Mouse (Mus musculus): ENCODE results near the gene Tgfbr1. TPM values are rescaled to one million over a fixed set of nuclear protein-coding genes. Genes with fewer than 3 reads are reported as not detected.

Tgfbr1 gene
- 30.7 and 31.7 TPM in 2 replicates for total RNA-seq (2012; rRNA removed)

DNA sequence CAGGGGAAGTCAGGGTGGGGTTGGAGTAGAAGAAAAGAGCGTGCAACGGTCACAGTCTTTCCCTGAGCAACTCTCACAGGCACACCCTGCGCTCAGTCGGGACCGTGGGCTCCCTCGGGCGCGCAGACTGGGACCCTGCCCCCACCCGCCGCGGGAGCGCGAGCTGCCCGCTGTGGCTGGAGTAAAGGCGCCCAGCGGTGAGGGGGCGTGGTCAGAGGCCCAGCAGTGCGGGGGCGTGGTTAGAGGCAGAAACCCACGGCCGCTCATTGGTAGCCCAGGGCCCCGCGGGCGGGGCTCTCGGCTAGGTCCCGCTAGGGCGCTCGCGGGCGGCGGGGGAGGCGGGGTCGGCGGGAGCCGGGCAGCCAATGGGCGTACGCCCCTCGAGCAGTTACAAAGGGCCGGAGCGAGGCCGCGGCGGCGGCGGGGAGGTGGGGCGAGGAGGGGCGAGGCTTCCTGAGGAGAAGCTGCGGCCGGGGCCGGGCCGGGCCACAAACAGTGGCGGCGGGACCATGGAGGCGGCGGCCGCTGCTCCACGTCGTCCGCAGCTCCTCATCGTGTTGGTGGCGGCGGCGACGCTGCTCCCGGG lies at the start of gene Tgfbr1:
Gene Tgfbr1 (plus strand): TSS at position 420 of the 586 bp plus-strand sequence.
- Histone ChIP-seq H3K4me3 (ENCODE audit: insufficient read depth in 1 of 2, low read depth in 1 of 2, low read length in 2 of 2, poor library complexity in 1 of 2, severe bottlenecking in 1 of 2) (peak within 1 kb of the TSS; percentile 77 to 89), H3K27ac (ENCODE audit: insufficient read depth, low read depth, low read length, poor library complexity, severe bottlenecking) (no peak within 1 kb of the TSS; the same call in 1 of the 2 replicates)
- in situ Hi-C loops (cut with MboI; ENCODE audit: low sequenced_read_pairs in 2 of 2, unreplicated experiment in 2 of 2): no loop called here

DNA sequence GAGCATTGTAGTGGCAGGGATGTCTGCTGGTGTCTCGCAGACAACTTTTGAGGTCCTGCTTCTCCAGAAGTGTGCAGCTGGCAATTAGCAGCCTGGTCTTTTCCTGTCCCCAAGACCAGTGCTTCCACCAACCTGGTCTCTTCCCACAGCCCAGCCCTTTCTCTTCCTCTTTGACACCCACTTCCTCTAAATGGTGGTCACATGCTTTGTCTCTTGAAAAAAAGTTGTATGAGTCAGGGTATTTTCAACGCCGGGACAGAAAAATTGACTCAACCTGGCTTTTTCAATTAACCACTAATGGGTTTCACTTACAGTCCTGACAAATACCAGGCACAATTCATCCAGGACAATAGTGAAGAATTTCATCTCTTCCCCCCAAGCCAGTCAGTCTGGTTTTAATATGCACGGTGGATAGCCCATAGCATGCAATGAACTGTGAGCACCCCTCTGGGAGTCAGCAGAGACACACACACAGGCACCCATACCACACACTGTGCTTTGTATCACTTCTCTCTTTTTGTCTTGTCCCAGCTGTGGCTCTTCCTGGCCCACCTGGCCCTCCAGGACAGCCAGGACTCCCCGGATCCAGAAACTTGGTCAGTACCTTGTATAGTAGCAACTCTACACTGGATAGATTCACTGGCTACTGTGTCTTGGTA lies 49.6 kb upstream of the Tgfbr1 start:
- no peak overlapping the region for H3K4me3 ChIP-seq (ENCODE audit: insufficient read depth in 1 of 2, low read depth in 1 of 2, low read length in 2 of 2, poor library complexity in 1 of 2, severe bottlenecking in 1 of 2)
- no peaks in the 10 kb centered on the region for H3K9me3 ChIP-seq (ENCODE audit: control insufficient read depth, insufficient read depth, low read depth, low read length)
- no peak overlapping the region for H3K9ac ChIP-seq (ENCODE audit: insufficient read depth, low read depth, low read length, poor library complexity, severe bottlenecking)
- H3K27ac ChIP-seq (ENCODE audit: insufficient read depth, low read depth, low read length, poor library complexity, severe bottlenecking): no peak overlapping the region
- H3K4me1 ChIP-seq (ENCODE audit: control insufficient read depth in 2 of 2, insufficient read depth in 2 of 2, low read length in 2 of 2, poor library complexity in 1 of 2): no peaks in the 10 kb centered on the region; a peak in 1 of 4 replicates
- H3K36me3 ChIP-seq (ENCODE audit: control insufficient read depth, insufficient read depth, low read length, poor library complexity, severe bottlenecking): no peaks in the 10 kb centered on the region
- no peak for DNase-seq (ENCODE audit: low read depth, low spot score)
- in situ Hi-C loops (cut with MboI; ENCODE audit: low sequenced_read_pairs in 2 of 2, unreplicated experiment in 2 of 2): no loop called here
- TF ChIP-seq MAFK (IDR thresholded peaks at IDR 0.05; ENCODE audit: insufficient read depth, low read depth, low read length): no peak

More for the DNA sequence above, at the start of gene Tgfbr1:
- Histone ChIP-seq H3K9ac (ENCODE audit: insufficient read depth, low read depth, low read length, poor library complexity, severe bottlenecking) (peak within 1 kb of the TSS; percentile 82), H3K9me3 (ENCODE audit: control insufficient read depth, insufficient read depth, low read depth, low read length) (no peaks in the 10 kb centered on the region), H3K36me3 (ENCODE audit: control insufficient read depth, insufficient read depth, low read length, poor library complexity, severe bottlenecking) (no peaks in the 10 kb centered on the region), H3K4me1 (ENCODE audit: control insufficient read depth in 2 of 2, insufficient read depth in 2 of 2, low read length in 2 of 2, poor library complexity in 1 of 2) (peaks cover 0 to 2% of the 10 kb centered on the region in 2 experiments; a peak in 1 of 4 replicates)
- TF ChIP-seq ZC3H11A (IDR thresholded peaks at IDR 0.05; ENCODE audit: borderline replicate concordance, low read depth, low read length): no peak
- TF ChIP-seq ZNF384 (IDR thresholded peaks at IDR 0.05; ENCODE audit: low read depth, low read length): no peak
- TF ChIP-seq CHD2 (IDR thresholded peaks at IDR 0.05; ENCODE audit: low read depth, low read length): no peak
- TF ChIP-seq MAFK (IDR thresholded peaks at IDR 0.05; ENCODE audit: insufficient read depth, low read depth, low read length): no peak
- no peak for TF ChIP-seq HCFC1 (IDR thresholded peaks at IDR 0.05; ENCODE audit: borderline replicate concordance, insufficient read depth, low read length)
- peak; percentile 93 for DNase-seq (ENCODE audit: low read depth, low spot score)

DNA sequence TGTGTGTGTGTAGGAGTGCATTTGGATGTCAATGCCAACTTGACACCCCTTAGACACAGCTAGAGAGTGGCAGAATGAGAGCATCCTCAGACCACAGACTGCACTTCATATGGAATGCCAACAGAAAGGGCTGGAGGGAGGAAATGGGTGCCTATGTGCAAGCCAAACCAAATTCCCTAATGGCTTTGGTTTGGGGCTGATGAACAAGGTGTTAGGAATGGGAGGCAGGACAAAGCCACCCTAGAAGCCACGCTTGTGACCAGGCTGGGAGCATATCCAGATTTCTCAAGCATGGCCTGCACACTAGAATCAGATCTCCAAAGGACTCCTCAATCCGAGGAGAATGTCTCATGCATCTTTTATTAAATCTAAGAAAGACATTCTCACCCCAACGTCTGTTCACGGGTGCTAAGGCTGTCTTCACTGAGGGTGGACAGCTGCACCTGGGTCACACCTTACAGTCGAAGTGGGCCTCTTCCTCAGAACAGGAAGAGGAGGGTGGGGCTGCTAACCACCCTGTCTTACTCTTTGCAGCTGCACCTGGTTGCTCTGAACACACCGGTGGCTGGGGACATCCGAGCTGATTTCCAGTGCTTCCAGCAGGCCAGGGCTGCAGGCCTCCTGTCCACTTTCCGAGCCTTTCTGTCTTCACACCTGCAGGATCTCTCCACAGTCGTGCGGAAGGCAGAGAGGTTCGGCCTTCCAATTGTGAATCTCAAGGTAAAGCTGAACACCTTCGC lies 43.0 kb upstream of the Tgfbr1 start:
- no peaks in the 10 kb centered on the region for H3K4me1 ChIP-seq (ENCODE audit: control insufficient read depth in 2 of 2, insufficient read depth in 2 of 2, low read length in 2 of 2, poor library complexity in 1 of 2)
- in situ Hi-C loops (cut with MboI; ENCODE audit: low sequenced_read_pairs in 2 of 2, unreplicated experiment in 2 of 2): no loop called here
- no peaks in the 10 kb centered on the region for H3K36me3 ChIP-seq (ENCODE audit: control insufficient read depth, insufficient read depth, low read length, poor library complexity, severe bottlenecking)
- H3K4me3 ChIP-seq (ENCODE audit: insufficient read depth in 1 of 2, low read depth in 1 of 2, low read length in 2 of 2, poor library complexity in 1 of 2, severe bottlenecking in 1 of 2): no peak overlapping the region
- no peak overlapping the region for H3K27ac ChIP-seq (ENCODE audit: insufficient read depth, low read depth, low read length, poor library complexity, severe bottlenecking)
- TF ChIP-seq HCFC1 (IDR thresholded peaks at IDR 0.05; ENCODE audit: borderline replicate concordance, insufficient read depth, low read length): no peak
- H3K9ac ChIP-seq (ENCODE audit: insufficient read depth, low read depth, low read length, poor library complexity, severe bottlenecking): no peak overlapping the region
- DNase-seq (ENCODE audit: low read depth, low spot score): no peak
- no peaks in the 10 kb centered on the region for H3K9me3 ChIP-seq (ENCODE audit: control insufficient read depth, insufficient read depth, low read depth, low read length)

DNA sequence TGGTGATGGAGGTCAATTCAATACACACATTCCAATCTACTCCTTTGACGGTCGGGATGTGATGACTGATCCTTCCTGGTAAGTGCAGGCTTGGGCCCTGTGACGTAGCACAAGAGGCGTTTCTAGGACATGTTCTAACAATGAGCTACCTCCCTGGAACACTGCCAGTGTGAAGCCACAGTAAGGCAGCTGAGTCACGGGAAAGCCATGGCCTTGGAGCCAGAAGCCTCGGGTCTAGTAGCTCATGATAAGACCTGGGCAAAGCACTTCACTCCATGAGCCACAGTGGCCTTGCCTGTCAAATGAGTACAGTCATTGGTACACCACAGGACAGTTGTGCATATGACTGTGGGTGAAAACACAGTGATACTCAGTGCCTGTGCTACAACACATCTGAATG lies 42.2 kb upstream of the Tgfbr1 start:
- no peaks in the 10 kb centered on the region for H3K36me3 ChIP-seq (ENCODE audit: control insufficient read depth, insufficient read depth, low read length, poor library complexity, severe bottlenecking)
- in situ Hi-C loops (cut with MboI; ENCODE audit: low sequenced_read_pairs in 2 of 2, unreplicated experiment in 2 of 2): no loop called here
- no peaks in the 10 kb centered on the region for H3K9me3 ChIP-seq (ENCODE audit: control insufficient read depth, insufficient read depth, low read depth, low read length)
- no peak overlapping the region for H3K9ac ChIP-seq (ENCODE audit: insufficient read depth, low read depth, low read length, poor library complexity, severe bottlenecking)
- no peak overlapping the region for H3K4me3 ChIP-seq (ENCODE audit: insufficient read depth in 1 of 2, low read depth in 1 of 2, low read length in 2 of 2, poor library complexity in 1 of 2, severe bottlenecking in 1 of 2)
- no peak for DNase-seq (ENCODE audit: low read depth, low spot score)
- H3K4me1 ChIP-seq (ENCODE audit: control insufficient read depth in 2 of 2, insufficient read depth in 2 of 2, low read length in 2 of 2, poor library complexity in 1 of 2): no peaks in the 10 kb centered on the region
- H3K27ac ChIP-seq (ENCODE audit: insufficient read depth, low read depth, low read length, poor library complexity, severe bottlenecking): no peak overlapping the region
- TF ChIP-seq MAFK (IDR thresholded peaks at IDR 0.05; ENCODE audit: insufficient read depth, low read depth, low read length): no peak
- TF ChIP-seq HCFC1 (IDR thresholded peaks at IDR 0.05; ENCODE audit: borderline replicate concordance, insufficient read depth, low read length): no peak
- no peak for TF ChIP-seq CHD2 (IDR thresholded peaks at IDR 0.05; ENCODE audit: low read depth, low read length)
- TF ChIP-seq ZNF384 (IDR thresholded peaks at IDR 0.05; ENCODE audit: low read depth, low read length): no peak
- TF ChIP-seq ZC3H11A (IDR thresholded peaks at IDR 0.05; ENCODE audit: borderline replicate concordance, low read depth, low read length): no peak
